Comparison of ENCODE assay signal across 8 mouse cellular contexts in the genomic region with DNA sequence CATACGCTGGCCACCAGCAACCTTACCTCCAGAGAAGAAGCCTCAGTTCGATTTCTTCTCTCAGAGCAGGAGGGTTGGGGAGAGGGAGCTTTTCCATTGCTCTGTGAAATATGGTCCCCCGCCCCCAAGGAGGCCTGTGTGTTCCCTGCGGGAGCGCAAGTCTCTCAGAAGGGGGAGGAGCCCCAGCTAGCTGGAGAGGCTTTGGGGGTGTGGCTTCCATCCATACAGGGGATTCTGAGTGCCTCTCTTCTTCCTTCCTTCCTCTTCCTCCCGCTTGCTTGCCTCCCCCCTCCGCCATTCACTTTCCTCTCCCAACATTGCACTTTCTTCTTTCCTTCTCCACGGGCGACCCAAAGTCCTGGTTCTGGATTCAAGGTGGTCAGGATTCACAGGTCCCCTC.
A peak's percentile ranks its signal among the peaks of the same experiment; 100 is the strongest.
DNase-seq lines count a peak whose midpoint lies in the region; ATAC-seq and TF ChIP-seq lines count a peak whose summit lies in the region.

No protein-coding gene starts in this region.

- peak; percentile 7 for DNase-seq in layer of hippocampus, adult 9-11 months
- no peak for DNase-seq in layer of hippocampus, adult 2 months (ENCODE audit: low spot score in 2 of 2)
- DNase-seq in embryonic facial prominence, embryonic 10.5 days (ENCODE audit: low spot score) = peak; percentile 39
- DNase-seq in heart, postnatal 14 days = peak; percentile 22 to 35
- no peak for DNase-seq in cerebellum, postnatal 25 days
- no peak for DNase-seq in spleen, postnatal 4 days (ENCODE audit: low spot score in 2 of 2)
- DNase-seq in layer of hippocampus, adult 8-10 months (ENCODE audit: low spot score in 2 of 2) = no peak

- H3K4me3 ChIP-seq in layer of hippocampus, adult 2 months = no peak overlapping the region
- H3K4me3 ChIP-seq in embryonic facial prominence, embryonic 10.5 days = 0 out of 2 replicates have a peak overlapping the region, but pooled peaks have one; percentile 5
- no peak overlapping the region for H3K4me3 ChIP-seq in lung, embryonic 16.5 days (ENCODE audit: low read length)

- H3K9me3 ChIP-seq in embryonic facial prominence, embryonic 10.5 days = no peaks in the 10 kb centered on the region
- no peaks in the 10 kb centered on the region for H3K9me3 ChIP-seq in lung, embryonic 16.5 days (ENCODE audit: control insufficient read depth, low read length)

- no peak overlapping the region for H3K27ac ChIP-seq in layer of hippocampus, adult 2 months
- 0 out of 2 replicates have a peak overlapping the region, but pooled peaks have one; percentile 53 for H3K27ac ChIP-seq in embryonic facial prominence, embryonic 10.5 days (replicated peaks)
- no peak overlapping the region for H3K27ac ChIP-seq in lung, embryonic 16.5 days (ENCODE audit: low read length)

- H3K9ac ChIP-seq in lung, embryonic 16.5 days (ENCODE audit: low read length) = no peak overlapping the region

- peaks cover 67% of the 10 kb centered on the region for H3K36me3 ChIP-seq in embryonic facial prominence, embryonic 10.5 days (replicated peaks)
- H3K36me3 ChIP-seq in lung, embryonic 16.5 days (ENCODE audit: control insufficient read depth, insufficient read depth, low read length) = peaks cover 28% of the 10 kb centered on the region

- 34% methylated on average over 9 of the region's 9 CpGs for WGBS in embryonic facial prominence, embryonic 10.5 days
- WGBS in lung, embryonic 16.5 days = 25% methylated on average over 9 of the region's 9 CpGs

- H3K4me2 ChIP-seq in lung, embryonic 16.5 days (ENCODE audit: low read depth, low read length) = no peak overlapping the region

- H3K27me3 ChIP-seq in embryonic facial prominence, embryonic 10.5 days (replicated peaks; ENCODE audit: low read depth, poor library complexity, severe bottlenecking) = 0 out of 2 replicates have a peak, but pooled peaks cover 5% of the 10 kb centered on the region
- no peaks in the 10 kb centered on the region for H3K27me3 ChIP-seq in lung, embryonic 16.5 days (ENCODE audit: control insufficient read depth, insufficient read depth, low read depth, low read length)

- intact Hi-C loops in heart, postnatal 14 days (cut with DNase I) = no loop called here

- ATAC-seq in lung, embryonic 16.5 days (ENCODE audit: low read depth) = peak; percentile 63

- H3K4me1 ChIP-seq in embryonic facial prominence, embryonic 10.5 days = peaks cover 30% of the 10 kb centered on the region
- peaks cover 10% of the 10 kb centered on the region for H3K4me1 ChIP-seq in lung, embryonic 16.5 days (replicated peaks; ENCODE audit: control insufficient read depth, insufficient read depth, low read length)

- no peak for TF ChIP-seq CTCF in layer of hippocampus, adult 2 months (conservative IDR thresholded peaks at IDR 0.05)

Comparison
In these comparisons a context has a peak if more than half of its experiments do, and no peak if none do; other contexts are left out.
1. DNase-seq: peak in layer of hippocampus, adult 9-11 months (single experiment), embryonic facial prominence, embryonic 10.5 days (single experiment) and heart, postnatal 14 days (2 of 2); none in layer of hippocampus, adult 2 months (0 of 2), cerebellum, postnatal 25 days (0 of 2), spleen, postnatal 4 days (0 of 2) and layer of hippocampus, adult 8-10 months (0 of 2).